Mouse (Mus musculus): ENCODE data around the gene Icam1. TPM values are rescaled to one million over a fixed set of nuclear protein-coding genes. Genes with fewer than 3 reads are reported as not detected.
"Not testable (repeated sequence)": the region's sequence is repeated elsewhere in the genome, so short reads cannot be mapped to it uniquely, and the experiment has no call there.

Icam1 gene
- polyA plus RNA-seq, 1 experiment from 2014 or later = 15.4 TPM

DNA sequence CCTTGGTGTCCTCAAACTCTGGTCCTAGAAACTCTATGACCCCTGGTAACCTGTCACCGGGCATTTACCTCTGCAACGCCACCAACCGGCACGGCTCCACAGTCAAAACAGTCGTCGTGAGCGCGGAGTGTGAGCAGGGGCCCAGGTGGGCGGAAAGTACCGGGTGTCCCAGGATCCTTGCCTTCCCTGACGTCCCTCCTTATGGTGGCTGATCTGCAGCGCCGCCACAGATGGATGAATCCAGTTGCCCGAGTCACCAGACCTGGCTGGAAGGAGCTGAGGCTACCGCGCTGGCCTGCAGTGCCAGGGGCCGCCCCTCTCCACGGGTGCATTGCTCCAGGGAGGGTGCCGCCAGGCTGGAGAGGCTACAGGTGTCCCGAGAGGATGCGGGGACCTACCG lies 20.9 kb downstream of the Icam1 start:
- no peaks in the 10 kb centered on the region for H3K36me3 ChIP-seq
- H3K9me3 ChIP-seq = 0 out of 2 replicates have a peak, but pooled peaks cover 7% of the 10 kb centered on the region
- ATAC-seq (ENCODE audit: insufficient number of reproducible peaks, insufficient read depth, low FRiP score, low TSS enrichment, low read depth) = no peak
- 2% methylated on average over 22 of the region's 22 CpGs for WGBS
- H3K9ac ChIP-seq = 0 out of 2 replicates have a peak overlapping the region, but pooled peaks have one; percentile 62
- peaks cover 44% of the 10 kb centered on the region for H3K4me1 ChIP-seq
- H3K27ac ChIP-seq = no peak overlapping the region
- peaks cover 91% of the 10 kb centered on the region for H3K27me3 ChIP-seq
- peak overlapping the region; percentile 71 for H3K4me2 ChIP-seq
- peak overlapping the region; percentile 47 for H3K4me3 ChIP-seq

DNA sequence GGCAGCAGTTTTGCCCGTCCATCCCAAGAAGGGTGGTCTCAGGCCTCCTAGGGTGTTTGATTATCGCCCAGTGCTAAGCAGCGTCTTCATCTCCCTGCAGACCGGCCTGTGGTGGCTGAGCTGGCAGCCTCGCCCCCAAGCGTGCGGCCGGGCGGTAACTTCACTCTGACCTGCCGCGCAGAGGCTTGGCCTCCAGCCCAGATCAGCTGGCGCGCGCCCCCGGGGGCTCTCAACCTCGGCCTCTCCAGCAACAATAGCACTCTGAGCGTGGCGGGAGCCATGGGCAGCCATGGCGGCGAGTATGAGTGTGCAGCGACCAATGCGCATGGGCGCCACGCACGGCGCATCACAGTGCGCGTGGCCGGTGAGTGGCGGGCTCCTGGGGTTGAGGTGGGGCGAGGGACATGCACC lies 21.7 kb downstream of the Icam1 start:
- Histone ChIP-seq H3K36me3 (no peaks in the 10 kb centered on the region), H3K4me2 (peak overlapping the region; percentile 71), H3K27me3 (peaks cover 82% of the 10 kb centered on the region), H3K27ac (no peak overlapping the region), H3K9me3 (0 out of 2 replicates have a peak, but pooled peaks cover 7% of the 10 kb centered on the region), H3K4me1 (peaks cover 36% of the 10 kb centered on the region), H3K4me3 (peak overlapping the region; percentile 47), H3K9ac (peak overlapping the region; percentile 62)
- ATAC-seq (ENCODE audit: insufficient number of reproducible peaks, insufficient read depth, low FRiP score, low TSS enrichment, low read depth) = no peak
- 1% methylated on average over 31 of the region's 31 CpGs for WGBS

DNA sequence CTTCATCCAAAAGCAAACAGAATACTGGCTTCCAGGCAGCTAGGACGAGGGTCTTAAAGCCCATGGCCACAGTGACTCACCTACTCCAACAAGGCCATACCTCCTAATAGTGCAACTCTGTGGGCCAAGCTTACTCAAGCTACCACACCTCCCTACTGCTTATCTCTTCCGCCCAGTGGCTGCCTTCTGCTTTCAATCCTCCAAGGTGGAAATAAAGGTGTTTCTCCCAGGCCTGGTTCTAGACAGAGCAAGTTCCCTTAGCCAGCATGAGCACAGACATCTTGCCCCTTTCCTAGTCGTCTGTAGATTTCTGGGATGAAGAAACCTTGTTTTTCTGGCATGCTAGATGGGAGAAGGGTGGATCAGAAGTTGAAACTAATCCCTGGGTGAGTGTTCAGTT lies 24.0 kb downstream of the Icam1 start:
- H3K27me3 ChIP-seq = peaks cover 60% of the 10 kb centered on the region
- peaks cover 21% of the 10 kb centered on the region for H3K4me1 ChIP-seq
- WGBS = 74% methylated on average over 3 of the region's 3 CpGs
- no peak overlapping the region for H3K4me3 ChIP-seq
- no peaks in the 10 kb centered on the region for H3K36me3 ChIP-seq
- no peak overlapping the region for H3K9ac ChIP-seq
- H3K4me2 ChIP-seq = no peak overlapping the region
- no peak overlapping the region for H3K27ac ChIP-seq
- H3K9me3 ChIP-seq = 0 out of 2 replicates have a peak, but pooled peaks cover 7% of the 10 kb centered on the region
- ATAC-seq (ENCODE audit: insufficient number of reproducible peaks, insufficient read depth, low FRiP score, low TSS enrichment, low read depth) = no peak

DNA sequence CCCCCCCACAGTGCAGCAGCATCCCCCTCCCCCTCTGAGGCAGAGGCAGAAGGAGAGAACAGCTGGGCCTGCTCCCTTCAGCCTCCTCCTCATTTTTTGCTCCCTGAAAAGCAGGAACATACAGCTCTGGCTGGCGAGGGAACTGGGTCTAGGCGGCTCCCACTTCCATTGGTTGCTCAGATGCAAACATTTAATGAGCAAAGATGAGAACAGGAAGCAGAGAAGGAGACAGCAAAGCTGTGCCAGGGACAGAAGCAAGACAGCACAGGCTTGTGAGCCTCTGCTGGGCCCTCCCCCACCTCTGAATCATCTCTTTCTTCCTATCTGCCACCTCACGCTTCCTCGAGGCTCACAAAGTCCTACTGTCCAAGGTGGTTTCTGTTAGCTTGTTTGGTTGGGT lies 25.5 kb downstream of the Icam1 start:
- Histone ChIP-seq H3K4me1 (peaks cover 17% of the 10 kb centered on the region), H3K4me3 (no peak overlapping the region), H3K4me2 (no peak overlapping the region), H3K36me3 (no peaks in the 10 kb centered on the region), H3K9me3 (0 out of 2 replicates have a peak, but pooled peaks cover 7% of the 10 kb centered on the region), H3K9ac (no peak overlapping the region), H3K27ac (no peak overlapping the region), H3K27me3 (peaks cover 45% of the 10 kb centered on the region)
- ATAC-seq (ENCODE audit: insufficient number of reproducible peaks, insufficient read depth, low FRiP score, low TSS enrichment, low read depth) = no peak
- WGBS = 29% methylated on average over 4 of the region's 4 CpGs

DNA sequence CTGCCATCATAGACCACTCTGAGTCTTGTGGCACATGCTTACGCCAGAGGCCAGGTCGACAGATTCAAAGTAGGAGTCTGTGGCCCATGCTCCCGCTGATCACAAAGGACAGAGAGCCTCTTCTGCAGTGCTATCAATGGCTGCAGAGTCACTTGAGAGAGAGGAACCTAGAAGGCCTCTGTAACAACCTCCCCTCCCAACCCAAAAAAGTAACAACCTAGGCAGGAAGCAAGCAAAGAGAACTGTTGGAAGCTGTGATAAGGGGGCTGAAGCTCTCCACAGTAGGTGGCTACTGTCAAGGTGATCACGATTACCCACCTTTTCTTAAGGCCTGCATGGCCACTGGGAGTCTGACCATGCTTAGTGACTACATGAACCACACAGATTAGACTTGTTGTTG lies 27.8 kb downstream of the Icam1 start:
- Histone ChIP-seq H3K9ac (no peak overlapping the region), H3K4me1 (no peaks in the 10 kb centered on the region), H3K4me3 (no peak overlapping the region), H3K4me2 (no peak overlapping the region), H3K9me3 (0 out of 2 replicates have a peak, but pooled peaks cover 7% of the 10 kb centered on the region), H3K36me3 (no peaks in the 10 kb centered on the region), H3K27ac (no peak overlapping the region), H3K27me3 (peaks cover 23% of the 10 kb centered on the region)
- WGBS = 85% methylated on average over 4 of the region's 4 CpGs
- no peak for ATAC-seq (ENCODE audit: insufficient number of reproducible peaks, insufficient read depth, low FRiP score, low TSS enrichment, low read depth)

DNA sequence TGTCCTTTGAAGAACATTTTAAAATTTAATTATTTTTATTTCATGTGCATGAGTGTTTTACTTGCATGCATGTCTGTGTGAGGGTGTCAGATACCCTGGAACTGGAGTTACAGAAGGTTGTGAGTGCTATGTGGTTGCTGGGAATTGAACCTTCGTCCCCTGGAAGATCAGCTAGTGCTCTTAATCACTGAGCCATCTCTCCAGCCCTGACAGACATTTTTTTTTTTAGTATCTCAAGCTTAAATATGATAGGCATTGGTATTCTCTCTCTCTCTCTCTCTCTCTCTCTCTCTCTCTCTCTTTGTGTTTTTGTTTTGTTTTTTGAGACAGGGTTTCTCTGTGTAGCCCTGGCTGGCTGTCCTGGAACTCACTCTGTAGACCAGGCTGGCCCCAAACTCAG lies 29.0 kb downstream of the Icam1 start:
- H3K4me3 ChIP-seq; H3K27ac ChIP-seq; H3K4me1 ChIP-seq; ATAC-seq (ENCODE audit: insufficient number of reproducible peaks, insufficient read depth, low FRiP score, low TSS enrichment, low read depth); H3K9me3 ChIP-seq; H3K4me2 ChIP-seq; H3K9ac ChIP-seq; H3K36me3 ChIP-seq: not testable (repeated sequence)
- 48% methylated on average over 1 of the region's 1 CpGs for WGBS
- H3K27me3 ChIP-seq = peaks cover 10% of the 10 kb centered on the region

DNA sequence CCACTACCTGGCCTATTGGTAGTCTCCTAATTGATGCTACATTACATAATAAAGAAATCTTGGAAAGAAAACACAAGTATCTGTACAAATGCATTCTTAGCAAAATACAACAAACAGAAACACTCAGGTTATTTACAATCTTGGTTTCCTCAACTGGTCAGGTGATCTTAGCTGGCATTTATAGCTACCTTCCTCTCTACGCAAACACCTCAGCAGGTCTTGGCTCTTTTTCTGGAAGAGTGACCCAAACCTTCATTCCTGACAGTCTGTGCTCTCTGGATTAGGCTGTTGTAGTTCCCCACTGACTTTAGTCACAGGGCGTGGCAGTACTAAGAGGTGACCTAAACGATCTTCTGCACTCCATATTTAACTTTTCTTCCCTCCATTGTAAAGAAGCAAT lies 29.4 kb downstream of the Icam1 start:
- 78% methylated on average over 3 of the region's 3 CpGs for WGBS

DNA sequence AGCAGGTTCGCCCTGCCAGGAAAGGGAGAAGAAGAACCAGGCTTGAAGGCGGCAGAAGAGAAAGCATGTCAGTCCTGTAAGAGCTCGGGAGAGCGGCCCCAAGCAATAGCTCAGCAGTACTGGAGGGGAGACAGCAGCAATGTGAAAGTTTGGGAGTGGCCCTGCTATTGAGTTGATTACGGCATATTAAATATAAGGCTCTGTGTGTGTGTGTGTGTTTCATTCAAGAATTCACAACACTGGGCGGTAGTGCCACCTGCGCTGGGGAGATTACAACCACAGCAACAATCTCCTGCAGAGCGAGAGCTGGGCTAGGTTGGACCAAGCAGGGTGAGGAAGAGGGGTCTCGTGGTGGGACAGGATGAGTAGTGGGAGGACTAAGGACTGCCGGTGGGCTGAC lies 35.8 kb downstream of the Icam1 start:
- no peaks in the 10 kb centered on the region for H3K9me3 ChIP-seq
- ATAC-seq (ENCODE audit: insufficient number of reproducible peaks, insufficient read depth, low FRiP score, low TSS enrichment, low read depth) = no peak
- H3K4me1 ChIP-seq = no peaks in the 10 kb centered on the region
- H3K27me3 ChIP-seq = no peaks in the 10 kb centered on the region; the same call in 1 of the 2 replicates
- no peak overlapping the region for H3K4me2 ChIP-seq
- no peak overlapping the region for H3K27ac ChIP-seq
- no peaks in the 10 kb centered on the region for H3K36me3 ChIP-seq
- WGBS = 60% methylated on average over 10 of the region's 10 CpGs
- no peak overlapping the region for H3K4me3 ChIP-seq
- no peak overlapping the region for H3K9ac ChIP-seq

More for the DNA sequence above, 29.4 kb downstream of the Icam1 start:
- no peak overlapping the region for H3K9ac ChIP-seq
- no peak overlapping the region for H3K27ac ChIP-seq
- no peaks in the 10 kb centered on the region for H3K36me3 ChIP-seq
- ATAC-seq (ENCODE audit: insufficient number of reproducible peaks, insufficient read depth, low FRiP score, low TSS enrichment, low read depth) = no peak
- no peak overlapping the region for H3K4me2 ChIP-seq
- H3K4me3 ChIP-seq = no peak overlapping the region
- H3K4me1 ChIP-seq = no peaks in the 10 kb centered on the region
- H3K9me3 ChIP-seq = no peaks in the 10 kb centered on the region
- peaks cover 6% of the 10 kb centered on the region for H3K27me3 ChIP-seq

DNA sequence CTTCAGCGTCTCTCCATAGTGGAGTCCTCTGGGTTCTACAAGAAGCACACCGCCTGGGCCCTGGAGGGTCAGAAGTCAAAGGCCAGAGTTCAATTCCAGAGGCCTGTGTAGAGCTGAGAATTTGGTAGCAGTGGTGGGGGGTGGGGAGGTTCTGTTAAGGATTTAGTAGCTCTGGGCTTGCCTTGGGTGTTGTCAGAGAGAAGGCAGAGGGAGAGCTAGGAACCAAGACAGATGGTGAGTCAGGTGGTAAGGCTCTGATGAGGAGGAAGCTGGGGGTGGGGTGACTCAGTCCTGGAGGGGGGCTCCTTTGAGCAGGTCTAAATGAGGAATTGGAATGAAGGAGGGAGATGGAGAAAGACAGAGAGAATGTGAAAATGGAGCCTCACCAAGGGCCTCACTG lies 47.1 kb downstream of the Icam1 start:
- ATAC-seq (ENCODE audit: insufficient number of reproducible peaks, insufficient read depth, low FRiP score, low TSS enrichment, low read depth) = no peak
- Histone ChIP-seq H3K4me3 (no peak overlapping the region), H3K4me1 (no peaks in the 10 kb centered on the region), H3K36me3 (peaks cover 54% of the 10 kb centered on the region), H3K27ac (no peak overlapping the region), H3K9ac (no peak overlapping the region), H3K4me2 (no peak overlapping the region), H3K9me3 (no peaks in the 10 kb centered on the region), H3K27me3 (no peaks in the 10 kb centered on the region)
- WGBS = 70% methylated on average over 2 of the region's 2 CpGs

DNA sequence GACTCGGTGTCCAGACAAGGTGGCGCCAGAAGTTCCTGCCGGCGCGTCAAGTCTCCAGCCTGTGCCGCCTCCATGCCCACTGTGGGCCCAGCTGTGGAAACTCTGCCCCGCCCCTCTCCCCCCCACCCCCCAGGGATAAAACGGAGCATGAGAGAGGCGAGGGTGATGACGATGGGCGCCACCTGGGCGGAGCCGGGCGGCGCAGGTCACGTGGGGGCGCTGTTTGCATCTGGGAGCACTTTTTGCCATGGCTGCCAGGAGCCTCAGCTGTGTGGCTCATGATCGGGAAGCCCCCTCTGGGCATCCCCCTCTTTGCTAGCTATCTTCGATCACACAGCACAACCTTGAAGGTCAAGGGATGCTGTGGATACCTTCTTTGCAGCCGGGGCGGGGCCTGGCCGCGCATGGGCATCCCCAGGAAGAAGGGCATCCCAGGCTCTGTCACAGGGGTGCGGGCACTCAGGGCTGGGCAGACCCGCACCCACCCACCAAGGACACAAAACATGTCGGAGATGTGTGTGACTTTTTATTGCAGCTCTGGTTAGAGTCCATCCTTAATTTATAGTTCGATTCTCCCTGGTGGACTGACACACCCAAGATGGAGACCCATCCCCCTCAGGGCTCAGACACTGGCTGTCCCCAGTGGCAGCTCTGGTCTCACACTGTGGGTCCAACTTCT lies 51.4 kb downstream of the Icam1 start, which contains the start of gene Zglp1:
Gene Zglp1 (minus strand): TSS at position 88 of the 679 bp plus-strand sequence.
- Histone ChIP-seq H3K9ac (no peak within 1 kb of the TSS), H3K4me3 (no peak within 1 kb of the TSS), H3K36me3 (peaks cover 64% of the 10 kb centered on the region), H3K4me1 (peaks cover 7% of the 10 kb centered on the region; the same call in 1 of the 2 replicates), H3K4me2 (no peak within 1 kb of the TSS), H3K27ac (no peak within 1 kb of the TSS), H3K27me3 (no peaks in the 10 kb centered on the region), H3K9me3 (no peaks in the 10 kb centered on the region)
- 86% methylated on average over 27 of the region's 27 CpGs for WGBS
- ATAC-seq (ENCODE audit: insufficient number of reproducible peaks, insufficient read depth, low FRiP score, low TSS enrichment, low read depth) = no peak

DNA sequence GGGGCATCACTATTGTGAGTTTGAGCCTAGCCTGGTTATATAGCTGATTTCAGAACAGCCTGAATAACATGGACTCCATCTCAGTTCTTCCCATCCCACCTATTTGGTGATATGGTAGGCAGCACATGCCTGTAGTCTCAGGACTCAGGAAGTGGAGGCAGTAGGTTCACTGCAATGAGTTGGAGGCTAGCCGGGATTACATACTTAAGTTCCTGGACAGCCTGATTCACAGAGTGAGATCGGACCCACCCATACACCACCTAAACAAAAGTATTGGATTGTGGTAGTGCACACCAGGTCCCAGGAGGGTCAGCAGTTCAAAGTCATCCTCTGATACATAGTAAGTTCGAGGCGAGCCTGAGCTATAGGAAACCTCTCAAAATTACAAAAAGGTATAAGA lies 56.9 kb downstream of the Icam1 start:
- no peak for ATAC-seq (ENCODE audit: insufficient number of reproducible peaks, insufficient read depth, low FRiP score, low TSS enrichment, low read depth)
- H3K4me1 ChIP-seq = peaks cover 15% of the 10 kb centered on the region; the same call in 1 of the 2 replicates
- H3K27ac ChIP-seq = no peak overlapping the region
- WGBS = 13% methylated on average over 4 of the region's 4 CpGs
- H3K9me3 ChIP-seq = no peaks in the 10 kb centered on the region
- peaks cover 53% of the 10 kb centered on the region for H3K36me3 ChIP-seq
- no peaks in the 10 kb centered on the region for H3K27me3 ChIP-seq
- H3K4me2 ChIP-seq = peak overlapping the region; percentile 83
- peak overlapping the region; percentile 83 for H3K4me3 ChIP-seq
- H3K9ac ChIP-seq = peak overlapping the region; percentile 90
